Mouse (Mus musculus) embryonic fibroblast, embryonic 13.5 days (primary cell): ENCODE results near the gene Gm12248. TPM values are rescaled to one million over a fixed set of nuclear protein-coding genes. Genes with fewer than 3 reads are reported as not detected.
"Not testable (repeated sequence)": the region's sequence is repeated elsewhere in the genome, so short reads cannot be mapped to it uniquely, and the experiment has no call there.

Source experiments
- H3K27ac ChIP-seq: 2 replicates; pipeline ENCODE4 v1.5.1; 2012; ENCODE audit warnings: low read length, control low read depth, inconsistent platforms; ENCODE audit not compliant: insufficient read depth
- H3K4me1 ChIP-seq: 2 replicates; pipeline ENCODE4 v1.6.1; 2011; ENCODE audit warnings: low read length; ENCODE audit not compliant: control insufficient read depth, insufficient read depth
- H3K4me3 ChIP-seq: 2 replicates; pipeline ENCODE4 v1.5.1; 2011; ENCODE audit warnings: mild to moderate bottlenecking, control low read depth, low read length; ENCODE audit not compliant: insufficient read depth
- CTCF ChIP-seq: IDR thresholded peaks from 2 replicates; pipeline ENCODE4 v1.5.1; 2011; ENCODE audit warnings: mild to moderate bottlenecking, control low read depth, low read length, moderate library complexity, borderline replicate concordance; ENCODE audit not compliant: insufficient read depth
- POLR2A ChIP-seq: IDR thresholded peaks from 2 replicates; pipeline ENCODE4 v1.6.1; 2011; ENCODE audit warnings: low read depth, mild to moderate bottlenecking, control low read depth, low read length, moderate library complexity
- polyA plus RNA-seq: library from polyadenylated mRNA; stranded (reverse); fragments of >200 nt; gene quantifications from 2 replicates; pipeline ENCODE4 v1.2.4, GENCODE M21; 2011; ENCODE audit warnings: low read depth; ENCODE audit not compliant: missing spikeins, insufficient read length

Gm12248 gene
- polyA plus RNA-seq, 1 experiment = not detected

DNA sequence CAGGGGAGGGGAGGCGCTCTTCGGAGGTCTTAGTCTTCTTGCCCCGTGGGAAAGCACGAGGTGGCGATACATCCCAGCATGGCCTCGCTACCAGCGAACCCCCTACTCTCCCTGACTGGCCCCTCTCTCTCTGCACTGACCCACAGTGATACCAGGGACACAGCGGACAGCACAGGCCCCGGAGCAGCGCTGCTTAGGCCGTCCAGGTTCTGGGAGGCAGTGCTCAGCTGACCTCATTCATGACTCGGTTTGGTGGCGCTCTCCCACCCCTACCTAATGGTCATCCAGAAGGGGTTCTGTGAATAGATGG is 10.4 kb upstream of the Gm12248 start:
- no peak overlapping the region for H3K4me3 ChIP-seq
- 0 out of 2 replicates have a peak overlapping the region, but pooled peaks have one; percentile 8 for H3K27ac ChIP-seq
- TF ChIP-seq CTCF (no peak), POLR2A (no peak)
- no peaks in the 10 kb centered on the region for H3K4me1 ChIP-seq

DNA sequence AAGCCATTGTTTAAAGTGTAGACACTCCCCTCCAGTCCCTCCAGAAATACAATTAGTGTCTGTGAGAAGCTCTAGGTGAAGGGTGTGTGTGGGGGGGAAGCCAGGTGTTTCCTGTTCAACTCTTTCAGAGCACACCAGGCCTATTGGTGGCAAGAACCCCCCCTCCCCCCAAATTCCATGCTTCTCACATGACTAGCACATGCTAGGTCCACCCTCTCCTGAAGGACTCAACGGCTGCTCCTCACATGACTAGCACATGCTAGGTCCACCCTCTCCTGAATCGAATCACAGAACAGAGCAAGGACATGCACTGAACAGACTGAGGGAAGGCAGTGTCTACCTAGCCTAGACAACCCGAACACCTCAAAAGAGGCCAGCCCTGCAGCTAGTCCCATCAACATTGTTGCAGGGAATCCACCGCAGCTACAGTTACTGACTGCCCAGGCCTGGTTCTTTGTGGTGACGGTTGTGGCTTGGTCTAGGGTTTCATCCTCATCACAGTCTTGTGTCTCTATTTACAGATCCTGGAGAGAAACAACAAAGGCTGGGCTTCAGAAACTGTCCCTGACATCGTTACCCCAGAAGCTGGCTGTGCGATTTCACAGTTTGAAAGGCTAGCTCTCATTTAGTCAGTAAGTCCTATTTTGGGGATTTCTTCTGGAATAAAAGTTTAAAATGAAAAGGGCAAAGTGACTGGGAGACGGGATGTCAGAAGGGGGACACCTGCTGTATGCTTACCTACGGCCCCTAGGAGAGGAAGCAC is 9.8 kb upstream of the Gm12248 start:
- Histone ChIP-seq H3K27ac (no peak overlapping the region), H3K4me3 (no peak overlapping the region), H3K4me1 (no peaks in the 10 kb centered on the region)
- TF ChIP-seq POLR2A (no peak), CTCF (no peak)

DNA sequence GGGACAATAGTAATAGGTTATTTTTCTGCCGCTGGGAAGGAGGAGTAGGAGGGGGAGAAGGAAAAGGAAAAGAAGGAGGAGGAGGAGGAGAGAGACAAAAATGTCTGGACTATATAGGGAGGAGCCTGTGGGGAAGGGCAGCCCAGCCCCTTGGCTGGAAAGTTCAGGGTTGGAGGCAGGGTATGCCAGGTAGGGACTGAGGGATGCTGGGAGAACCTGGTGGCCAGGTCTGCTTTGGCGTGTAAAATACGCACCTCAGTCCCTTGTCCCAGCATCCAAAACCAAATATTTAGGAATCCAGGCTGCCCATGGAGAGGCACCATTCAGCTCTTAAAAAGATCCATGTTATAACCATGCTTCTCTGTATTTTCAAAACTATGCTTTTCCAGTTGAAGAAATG is 9.2 kb upstream of the Gm12248 start:
- TF ChIP-seq CTCF (no peak), POLR2A (no peak)
- no peaks in the 10 kb centered on the region for H3K4me1 ChIP-seq
- H3K4me3 ChIP-seq = no peak overlapping the region
- H3K27ac ChIP-seq = no peak overlapping the region

DNA sequence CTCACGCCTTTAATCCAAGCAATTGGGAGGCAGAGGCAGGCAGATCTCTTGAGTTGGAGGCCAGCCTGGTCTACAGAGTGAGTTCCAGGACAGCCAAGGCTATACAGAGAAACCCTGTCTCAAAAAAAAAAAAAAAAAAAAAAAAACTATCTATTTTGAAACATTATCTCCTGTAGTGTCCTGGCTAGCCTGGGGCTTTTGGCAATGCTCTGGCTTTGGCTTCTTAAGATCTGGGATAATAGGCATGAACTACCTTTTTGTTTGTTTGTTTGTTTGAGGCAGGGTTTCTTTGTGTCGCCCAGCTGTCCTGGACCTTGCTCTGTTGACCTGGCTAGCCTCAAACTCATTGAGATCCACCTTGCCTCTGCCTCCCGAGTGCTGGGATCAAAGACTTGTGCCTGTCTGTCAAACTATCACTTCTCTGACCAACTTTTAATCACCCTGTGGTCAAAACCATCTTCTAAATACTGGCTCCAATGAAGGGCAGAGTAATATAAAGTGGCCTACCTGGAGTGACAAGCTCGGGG is 8.3 kb upstream of the Gm12248 start:
- Histone ChIP-seq H3K4me3 (no peak overlapping the region), H3K4me1 (no peaks in the 10 kb centered on the region), H3K27ac (no peak overlapping the region)
- no peak for TF ChIP-seq CTCF
- TF ChIP-seq POLR2A = no peak

DNA sequence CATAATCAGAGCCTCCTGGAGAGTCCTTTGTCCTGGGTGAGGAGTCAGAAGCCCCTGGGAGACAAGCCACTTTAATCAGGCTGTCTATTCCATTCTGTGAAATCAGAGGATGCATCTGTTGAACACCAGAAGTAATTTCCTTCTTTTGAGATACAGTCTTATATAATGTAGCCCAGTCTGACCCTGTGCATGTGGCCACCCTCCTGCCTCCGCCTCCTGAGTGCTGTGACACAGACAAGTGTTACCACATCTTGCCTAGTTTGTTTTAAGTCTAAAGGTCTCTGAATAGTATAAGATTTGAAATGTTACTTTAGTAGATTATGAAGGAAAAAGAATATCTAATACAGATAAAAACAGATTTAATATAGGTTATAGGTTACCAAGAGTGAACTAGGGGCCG is 7.1 kb upstream of the Gm12248 start:
- Histone ChIP-seq H3K4me1 (no peaks in the 10 kb centered on the region), H3K4me3 (no peak overlapping the region), H3K27ac (no peak overlapping the region)
- TF ChIP-seq POLR2A = no peak
- TF ChIP-seq CTCF = no peak

DNA sequence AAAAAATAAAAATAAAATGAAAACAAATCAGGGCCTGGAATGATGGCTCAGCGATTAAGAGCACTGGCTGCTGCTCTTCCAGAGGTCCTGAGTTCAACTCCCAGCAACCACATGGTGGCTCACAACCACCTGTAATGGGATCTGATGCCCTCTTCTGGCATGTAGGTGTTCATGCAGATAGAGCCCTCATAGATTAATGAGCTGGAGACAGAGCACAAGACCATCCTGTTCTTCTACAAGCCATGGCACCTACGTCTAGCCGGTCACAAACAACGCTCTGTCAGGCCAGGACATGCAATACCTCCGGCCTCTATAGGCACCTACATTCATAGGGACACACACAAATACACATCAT is 5.4 kb upstream of the Gm12248 start:
- not testable (repeated sequence) for H3K4me3 ChIP-seq, H3K4me1 ChIP-seq, H3K27ac ChIP-seq

DNA sequence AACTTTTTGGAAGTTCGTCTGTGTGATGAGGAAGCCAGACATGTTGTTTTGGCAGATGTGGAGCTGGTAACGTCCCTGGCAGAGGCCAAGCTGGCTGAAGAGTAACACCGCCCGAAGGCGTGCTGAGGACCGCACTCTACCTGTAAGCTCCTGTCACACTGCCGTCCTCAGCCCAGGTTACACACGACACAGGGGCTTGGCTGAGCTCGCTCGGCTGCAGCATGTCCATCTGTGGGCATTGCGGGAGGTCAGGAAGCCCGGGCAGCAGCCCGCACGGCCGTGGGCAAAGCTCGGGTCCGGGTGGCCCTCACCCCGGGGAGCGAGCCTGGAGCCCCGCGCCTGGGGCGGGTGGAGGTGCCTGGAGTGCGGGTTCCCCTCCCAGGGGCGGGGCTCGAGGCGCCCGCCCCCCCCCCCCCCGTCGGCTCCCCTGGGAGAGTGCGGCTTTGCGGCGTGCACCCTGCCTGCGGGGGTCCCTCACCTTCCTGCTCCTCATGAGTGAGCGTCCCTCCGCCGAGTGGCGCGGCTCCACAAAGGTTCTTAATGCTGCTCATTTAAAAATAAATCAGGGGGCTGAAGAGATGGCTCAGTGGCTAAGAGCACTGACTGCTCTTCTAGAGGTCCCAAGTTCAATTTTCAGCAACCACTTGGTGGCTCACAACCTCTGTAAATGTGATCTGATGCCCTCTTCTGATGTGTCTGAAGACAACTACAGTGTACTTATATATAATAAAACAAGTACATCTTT is 4.9 kb upstream of the Gm12248 start:
- Histone ChIP-seq H3K4me1 (0 out of 2 replicates have a peak, but pooled peaks cover 2% of the 10 kb centered on the region), H3K4me3 (no peak overlapping the region), H3K27ac (no peak overlapping the region)
- TF ChIP-seq CTCF (no peak), POLR2A (no peak)

DNA sequence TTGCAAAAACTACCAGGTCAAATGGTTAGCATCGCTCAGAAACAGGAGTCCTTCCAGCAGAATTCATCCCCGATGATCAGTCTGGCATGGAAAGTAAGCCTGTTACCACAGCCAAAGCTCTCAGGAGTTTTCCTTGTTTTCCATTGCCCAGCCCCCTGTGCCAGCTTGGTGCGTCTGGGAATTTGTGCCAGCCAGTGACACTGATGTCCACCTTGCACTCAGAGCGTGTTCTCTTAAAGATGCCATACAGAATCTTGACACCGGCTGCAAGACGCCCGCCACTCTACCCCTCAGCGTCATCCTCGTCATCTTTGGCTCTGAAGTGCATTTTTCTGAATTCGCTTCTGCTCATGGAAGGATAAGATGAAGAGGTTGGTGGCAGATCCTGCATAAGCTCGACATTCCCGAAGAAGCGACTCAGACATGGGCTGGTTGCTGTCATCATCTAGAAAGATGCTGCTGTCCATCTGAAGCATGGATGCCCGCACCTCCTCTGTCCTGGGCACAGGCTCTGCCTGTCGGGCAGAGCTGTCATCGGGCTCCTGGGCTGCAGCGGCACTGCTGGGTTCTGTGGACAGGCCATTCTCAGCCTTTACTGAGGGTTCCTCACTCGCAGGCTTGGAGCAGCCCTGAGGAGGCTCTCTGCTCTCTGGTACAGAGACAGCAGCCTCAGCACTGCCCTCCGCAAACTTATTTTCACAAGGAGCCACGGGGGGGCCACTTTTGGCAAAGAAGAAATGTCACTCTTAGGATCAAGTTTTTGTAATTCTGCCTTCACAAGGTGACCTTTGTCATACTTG is 4.1 kb upstream of the Gm12248 start:
- no peak for TF ChIP-seq CTCF
- no peak for TF ChIP-seq POLR2A
- Histone ChIP-seq H3K4me3 (no peak overlapping the region), H3K4me1 (0 out of 2 replicates have a peak, but pooled peaks cover 5% of the 10 kb centered on the region), H3K27ac (no peak overlapping the region)

DNA sequence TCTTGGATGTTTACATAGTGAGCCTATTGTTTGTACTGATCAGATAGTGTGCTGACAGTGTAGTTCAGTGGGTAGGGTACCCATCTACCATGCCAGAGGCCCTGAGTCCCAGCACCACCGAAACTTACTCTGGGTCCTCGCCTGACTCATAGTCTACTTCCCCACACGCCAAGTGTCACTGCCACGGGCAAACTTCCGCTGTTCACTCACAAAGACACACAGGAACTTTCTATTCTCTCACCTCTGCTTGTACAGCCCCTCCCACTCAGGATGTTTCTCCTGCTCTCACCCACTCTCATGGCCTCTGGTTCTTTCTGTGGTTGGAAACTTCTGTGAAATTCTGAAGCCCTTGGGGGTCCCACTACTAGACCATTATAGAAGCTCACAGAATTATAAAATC is 3.2 kb upstream of the Gm12248 start:
- no peak for TF ChIP-seq CTCF
- no peak for TF ChIP-seq POLR2A
- Histone ChIP-seq H3K27ac (no peak overlapping the region), H3K4me3 (no peak overlapping the region), H3K4me1 (0 out of 2 replicates have a peak, but pooled peaks cover 5% of the 10 kb centered on the region)
